Mouse (Mus musculus): Measurements from ENCODE around the gene Usp48. TPM values are rescaled to one million over a fixed set of nuclear protein-coding genes. Genes with fewer than 3 reads are reported as not detected.

The Usp48 gene
- polyA plus RNA-seq, 1 experiment from 2014 or later, result 86.4 TPM

GRCm38 (mm10) chr4:137643459-137643858 is 49.9 kb downstream of the Usp48 start:
- peaks cover 3% of the 10 kb centered on the region; the same call in 1 of the 2 replicates for H3K4me1 ChIP-seq (replicated peaks; ENCODE audit: control insufficient read depth, insufficient read depth, low read length)
- no peak overlapping the region for H3K4me2 ChIP-seq (ENCODE audit: low read depth, low read length, severe bottlenecking)
- WGBS, result 86% methylated on average over 2 of the region's 2 CpGs
- no peaks in the 10 kb centered on the region for H3K9me3 ChIP-seq (ENCODE audit: control insufficient read depth, low read length)
- no peaks in the 10 kb centered on the region for H3K27me3 ChIP-seq (ENCODE audit: control insufficient read depth, insufficient read depth, low read length)
- peaks cover 17% of the 10 kb centered on the region for H3K36me3 ChIP-seq (ENCODE audit: control insufficient read depth, insufficient read depth, low read length)
- H3K4me3 ChIP-seq (ENCODE audit: low read depth, low read length), result no peak overlapping the region
- H3K9ac ChIP-seq (ENCODE audit: low read length), result no peak overlapping the region
- no peak for DNase-seq (ENCODE audit: low spot score)
- ATAC-seq (replicated peaks; ENCODE audit: low FRiP score), result no peak
- H3K27ac ChIP-seq (ENCODE audit: low read depth, low read length), result no peak overlapping the region

- Histone ChIP-seq H3K4me2 (ENCODE audit: low read depth, low read length, severe bottlenecking) (no peak overlapping the region), H3K4me1 (replicated peaks; ENCODE audit: control insufficient read depth, insufficient read depth, low read length) (peaks cover 3% of the 10 kb centered on the region; the same call in 1 of the 2 replicates), H3K27ac (ENCODE audit: low read depth, low read length) (no peak overlapping the region), H3K9me3 (ENCODE audit: control insufficient read depth, low read length) (no peaks in the 10 kb centered on the region), H3K36me3 (ENCODE audit: control insufficient read depth, insufficient read depth, low read length) (peaks cover 16% of the 10 kb centered on the region), H3K9ac (ENCODE audit: low read length) (no peak overlapping the region), H3K27me3 (ENCODE audit: control insufficient read depth, insufficient read depth, low read length) (no peaks in the 10 kb centered on the region), H3K4me3 (ENCODE audit: low read depth, low read length) (no peak overlapping the region)
- DNase-seq (ENCODE audit: low spot score) (no peak), ATAC-seq (replicated peaks; ENCODE audit: low FRiP score) (no peak)
These were observed 52.7 kb downstream of the Usp48 start for GRCm38 (mm10) chr4:137646262-137646661.

GRCm38 (mm10) chr4:137647648-137648047 is 54.1 kb downstream of the Usp48 start:
- WGBS, result 89% methylated on average over 6 of the region's 6 CpGs
- H3K9ac ChIP-seq (ENCODE audit: low read length), result no peak overlapping the region
- no peaks in the 10 kb centered on the region for H3K9me3 ChIP-seq (ENCODE audit: control insufficient read depth, low read length)
- H3K27me3 ChIP-seq (ENCODE audit: control insufficient read depth, insufficient read depth, low read length), result no peaks in the 10 kb centered on the region
- H3K4me3 ChIP-seq (ENCODE audit: low read depth, low read length), result no peak overlapping the region
- ATAC-seq (replicated peaks; ENCODE audit: low FRiP score) (no peak), DNase-seq (ENCODE audit: low spot score) (no peak)
- no peak overlapping the region for H3K27ac ChIP-seq (ENCODE audit: low read depth, low read length)
- no peak overlapping the region for H3K4me2 ChIP-seq (ENCODE audit: low read depth, low read length, severe bottlenecking)
- H3K4me1 ChIP-seq (replicated peaks; ENCODE audit: control insufficient read depth, insufficient read depth, low read length), result no peaks in the 10 kb centered on the region
- H3K36me3 ChIP-seq (ENCODE audit: control insufficient read depth, insufficient read depth, low read length), result peaks cover 16% of the 10 kb centered on the region

- 89% methylated on average over 9 of the region's 9 CpGs for WGBS
- H3K9ac ChIP-seq (ENCODE audit: low read length), result no peak overlapping the region
- no peak overlapping the region for H3K27ac ChIP-seq (ENCODE audit: low read depth, low read length)
- peaks cover 16% of the 10 kb centered on the region for H3K36me3 ChIP-seq (ENCODE audit: control insufficient read depth, insufficient read depth, low read length)
- no peak for ATAC-seq (replicated peaks; ENCODE audit: low FRiP score)
- H3K4me1 ChIP-seq (replicated peaks; ENCODE audit: control insufficient read depth, insufficient read depth, low read length), result no peaks in the 10 kb centered on the region
- no peaks in the 10 kb centered on the region for H3K9me3 ChIP-seq (ENCODE audit: control insufficient read depth, low read length)
- H3K4me3 ChIP-seq (ENCODE audit: low read depth, low read length), result no peak overlapping the region
- H3K4me2 ChIP-seq (ENCODE audit: low read depth, low read length, severe bottlenecking), result no peak overlapping the region
- no peak for DNase-seq (ENCODE audit: low spot score)
- H3K27me3 ChIP-seq (ENCODE audit: control insufficient read depth, insufficient read depth, low read length), result no peaks in the 10 kb centered on the region
These were observed 54.7 kb downstream of the Usp48 start for GRCm38 (mm10) chr4:137648230-137648629.

GRCm38 (mm10) chr4:137650912-137651311 is 57.4 kb downstream of the Usp48 start:
- Histone ChIP-seq H3K9me3 (ENCODE audit: control insufficient read depth, low read length) (no peaks in the 10 kb centered on the region), H3K4me3 (ENCODE audit: low read depth, low read length) (no peak overlapping the region), H3K27ac (ENCODE audit: low read depth, low read length) (no peak overlapping the region), H3K4me1 (replicated peaks; ENCODE audit: control insufficient read depth, insufficient read depth, low read length) (no peaks in the 10 kb centered on the region), H3K36me3 (ENCODE audit: control insufficient read depth, insufficient read depth, low read length) (peaks cover 7% of the 10 kb centered on the region), H3K4me2 (ENCODE audit: low read depth, low read length, severe bottlenecking) (no peak overlapping the region), H3K9ac (ENCODE audit: low read length) (no peak overlapping the region), H3K27me3 (ENCODE audit: control insufficient read depth, insufficient read depth, low read length) (no peaks in the 10 kb centered on the region)
- DNase-seq (ENCODE audit: low spot score) (no peak), ATAC-seq (replicated peaks; ENCODE audit: low FRiP score) (no peak)
- 77% methylated on average over 5 of the region's 5 CpGs for WGBS

- Histone ChIP-seq H3K36me3 (ENCODE audit: control insufficient read depth, insufficient read depth, low read length) (peaks cover 11% of the 10 kb centered on the region), H3K4me3 (ENCODE audit: low read depth, low read length) (no peak overlapping the region), H3K4me2 (ENCODE audit: low read depth, low read length, severe bottlenecking) (no peak overlapping the region), H3K9me3 (ENCODE audit: control insufficient read depth, low read length) (no peaks in the 10 kb centered on the region), H3K27ac (ENCODE audit: low read depth, low read length) (no peak overlapping the region), H3K9ac (ENCODE audit: low read length) (no peak overlapping the region), H3K27me3 (ENCODE audit: control insufficient read depth, insufficient read depth, low read length) (no peaks in the 10 kb centered on the region), H3K4me1 (replicated peaks; ENCODE audit: control insufficient read depth, insufficient read depth, low read length) (no peaks in the 10 kb centered on the region)
- over 99% methylated on average over 5 of the region's 5 CpGs for WGBS
- no peak for ATAC-seq (replicated peaks; ENCODE audit: low FRiP score)
- no peak for DNase-seq (ENCODE audit: low spot score)
These were observed 59.3 kb downstream of the Usp48 start for GRCm38 (mm10) chr4:137652835-137653346.

GRCm38 (mm10) chr4:137655241-137656031 is 61.9 kb downstream of the Usp48 start:
- no peaks in the 10 kb centered on the region for H3K27me3 ChIP-seq (ENCODE audit: control insufficient read depth, insufficient read depth, low read length)
- no peak overlapping the region for H3K4me2 ChIP-seq (ENCODE audit: low read depth, low read length, severe bottlenecking)
- ATAC-seq (replicated peaks; ENCODE audit: low FRiP score) (no peak), DNase-seq (ENCODE audit: low spot score) (no peak)
- H3K4me1 ChIP-seq (replicated peaks; ENCODE audit: control insufficient read depth, insufficient read depth, low read length), result no peaks in the 10 kb centered on the region
- no peaks in the 10 kb centered on the region for H3K9me3 ChIP-seq (ENCODE audit: control insufficient read depth, low read length)
- no peak overlapping the region for H3K9ac ChIP-seq (ENCODE audit: low read length)
- 86% methylated on average over 18 of the region's 18 CpGs for WGBS
- H3K27ac ChIP-seq (ENCODE audit: low read depth, low read length), result no peak overlapping the region
- peaks cover 8% of the 10 kb centered on the region for H3K36me3 ChIP-seq (ENCODE audit: control insufficient read depth, insufficient read depth, low read length)
- no peak overlapping the region for H3K4me3 ChIP-seq (ENCODE audit: low read depth, low read length)

- Histone ChIP-seq H3K4me2 (ENCODE audit: low read depth, low read length, severe bottlenecking) (no peak overlapping the region), H3K36me3 (ENCODE audit: control insufficient read depth, insufficient read depth, low read length) (peaks cover 4% of the 10 kb centered on the region), H3K9me3 (ENCODE audit: control insufficient read depth, low read length) (no peaks in the 10 kb centered on the region), H3K4me3 (ENCODE audit: low read depth, low read length) (no peak overlapping the region), H3K27me3 (ENCODE audit: control insufficient read depth, insufficient read depth, low read length) (no peaks in the 10 kb centered on the region), H3K4me1 (replicated peaks; ENCODE audit: control insufficient read depth, insufficient read depth, low read length) (0 out of 2 replicates have a peak, but pooled peaks cover 5% of the 10 kb centered on the region), H3K9ac (ENCODE audit: low read length) (no peak overlapping the region), H3K27ac (ENCODE audit: low read depth, low read length) (no peak overlapping the region)
- DNase-seq (ENCODE audit: low spot score), result no peak
- WGBS, result 87% methylated on average over 8 of the region's 8 CpGs
- ATAC-seq (replicated peaks; ENCODE audit: low FRiP score), result no peak
These were observed 64.1 kb downstream of the Usp48 start for GRCm38 (mm10) chr4:137657674-137658073.

- ATAC-seq (replicated peaks; ENCODE audit: low FRiP score), result no peak
- H3K27ac ChIP-seq (ENCODE audit: low read depth, low read length), result no peak overlapping the region
These were observed 66.0 kb downstream of the Usp48 start for GRCm38 (mm10) chr4:137659541-137659940.

More at GRCm38 (mm10) chr4:137659541-137659940, 66.0 kb downstream of the Usp48 start:
- Histone ChIP-seq H3K9me3 (ENCODE audit: control insufficient read depth, low read length) (no peaks in the 10 kb centered on the region), H3K4me3 (ENCODE audit: low read depth, low read length) (no peak overlapping the region), H3K9ac (ENCODE audit: low read length) (no peak overlapping the region), H3K27me3 (ENCODE audit: control insufficient read depth, insufficient read depth, low read length) (no peaks in the 10 kb centered on the region; the same call in 1 of the 2 replicates), H3K4me1 (replicated peaks; ENCODE audit: control insufficient read depth, insufficient read depth, low read length) (peaks cover 8% of the 10 kb centered on the region; the same call in 1 of the 2 replicates), H3K4me2 (ENCODE audit: low read depth, low read length, severe bottlenecking) (no peak overlapping the region), H3K36me3 (ENCODE audit: control insufficient read depth, insufficient read depth, low read length) (peaks cover 4% of the 10 kb centered on the region)
- no peak for DNase-seq (ENCODE audit: low spot score)
- WGBS, result 62% methylated on average over 4 of the region's 4 CpGs
